Mouse (Mus musculus): ENCODE data around the gene Dagla. TPM values are rescaled to one million over a fixed set of nuclear protein-coding genes. Genes with fewer than 3 reads are reported as not detected.

Dagla gene
- 9.6 TPM for polyA plus RNA-seq (2012; fragmentation: generic; extraction: Trizol)

DNA sequence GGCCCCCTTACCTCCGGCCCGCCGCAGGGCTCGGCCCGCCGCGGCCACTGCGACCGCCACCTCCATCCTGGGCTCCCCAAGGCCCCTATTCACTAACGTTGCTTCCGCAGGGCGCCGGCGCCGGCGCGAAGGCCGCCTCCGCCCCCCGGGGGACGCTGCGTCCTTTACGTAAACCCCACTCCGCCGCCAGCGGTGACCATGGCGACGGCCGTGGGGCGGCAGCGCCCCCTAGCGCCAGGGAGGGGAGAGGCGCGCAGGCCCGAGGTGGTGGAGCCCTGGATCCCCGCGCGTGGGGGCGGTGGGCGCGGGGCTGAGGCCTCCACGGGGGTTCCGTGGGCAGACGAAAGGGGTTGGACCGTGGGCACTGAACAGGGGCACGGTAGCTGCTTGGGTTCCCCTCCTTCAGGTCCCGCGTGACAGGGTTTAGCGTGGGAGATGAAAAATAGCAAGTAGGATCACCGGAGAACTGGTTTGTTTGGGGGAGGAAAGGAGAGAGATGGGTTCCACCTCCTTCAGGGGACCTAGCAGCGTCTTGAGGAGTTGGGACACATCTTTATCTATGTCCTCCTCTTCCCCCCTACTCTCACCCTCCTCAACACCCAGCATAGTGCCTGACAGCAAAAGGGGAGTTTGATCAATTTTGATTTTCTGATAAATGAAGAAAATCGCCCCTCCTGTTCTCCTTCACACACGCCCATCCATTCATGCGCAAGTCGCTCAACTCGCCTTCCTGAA, at the start of gene Dagla:
Gene Dagla, minus strand, starts transcription at position 68 of the 735 bp plus-strand sequence.
- Histone ChIP-seq H3K4me2 (ENCODE audit: low read depth) (peak within 1 kb of the TSS; percentile 79), H3K79me2 (ENCODE audit: control insufficient read depth, insufficient read depth) (peaks cover 27% of the 10 kb centered on the region), H3K27me3 (ENCODE audit: control insufficient read depth, insufficient read depth, insufficient read length) (no peaks in the 10 kb centered on the region), H3K4me3 (peak within 1 kb of the TSS; percentile 31), H3K36me3 (ENCODE audit: control insufficient read depth, insufficient read depth) (no peaks in the 10 kb centered on the region), H3ac (ENCODE audit: control insufficient read depth, insufficient read length) (peak within 1 kb of the TSS; percentile 43)
- TF ChIP-seq USF1 (IDR thresholded peaks at IDR 0.05; ENCODE audit: low read depth) (no peak), CEBPB (IDR thresholded peaks at IDR 0.05; ENCODE audit: insufficient read depth, poor library complexity, severe bottlenecking) (no peak), MYOG (IDR thresholded peaks at IDR 0.05; ENCODE audit: control insufficient read depth in 1 of 3, insufficient read depth in 1 of 3, insufficient read length in 2 of 3, low read depth in 2 of 3) (peak in 1 of 3 experiments; percentile 11), POLR2A (IDR thresholded peaks at IDR 0.05; ENCODE audit: insufficient read length, low read depth) (peak; percentile 44), TCF12 (IDR thresholded peaks at IDR 0.05; ENCODE audit: insufficient read depth, poor library complexity, severe bottlenecking) (no peak), MAX (IDR thresholded peaks at IDR 0.05; ENCODE audit: low read depth) (no peak)

DNA sequence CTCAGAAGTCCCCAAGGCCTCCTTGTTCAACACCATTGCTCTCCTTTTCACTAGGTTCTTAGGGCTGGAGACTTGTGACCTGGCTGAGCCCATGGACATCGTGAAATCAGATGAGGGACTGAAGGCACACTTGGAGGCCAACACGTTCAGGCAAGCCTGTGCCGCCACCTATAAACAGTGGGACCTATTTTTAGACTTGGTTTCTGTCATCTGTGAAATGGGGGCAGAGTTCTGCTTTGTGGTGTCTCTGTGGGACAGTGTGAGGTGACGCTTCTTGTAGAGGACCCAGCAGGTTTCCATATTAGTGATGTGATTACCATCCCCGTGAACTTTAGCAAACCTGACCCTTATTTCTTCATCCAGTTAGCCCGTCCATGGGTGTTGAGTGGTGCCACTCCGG, 47.5 kb upstream of the Dagla start:
- no peak overlapping the region for H3K4me3 ChIP-seq
- H3K27me3 ChIP-seq (ENCODE audit: control insufficient read depth, insufficient read depth, insufficient read length): peaks cover 32% of the 10 kb centered on the region
- H3K36me3 ChIP-seq (ENCODE audit: control insufficient read depth, insufficient read depth): no peaks in the 10 kb centered on the region
- no peaks in the 10 kb centered on the region for H3K79me2 ChIP-seq (ENCODE audit: control insufficient read depth, insufficient read depth)
- TF ChIP-seq MYOD1 (IDR thresholded peaks at IDR 0.05; ENCODE audit: control insufficient read depth in 1 of 3, insufficient read length in 2 of 3, low read depth in 2 of 3) (no peak), REST (IDR thresholded peaks at IDR 0.05; ENCODE audit: insufficient read depth, insufficient read length) (no peak), MYOG (IDR thresholded peaks at IDR 0.05; ENCODE audit: control insufficient read depth in 1 of 3, insufficient read depth in 1 of 3, insufficient read length in 2 of 3, low read depth in 2 of 3) (no peak), CEBPB (IDR thresholded peaks at IDR 0.05; ENCODE audit: insufficient read depth, poor library complexity, severe bottlenecking) (no peak), POLR2AphosphoS2 (IDR thresholded peaks at IDR 0.05; ENCODE audit: insufficient read length, low read depth) (no peak), TCF3 (IDR thresholded peaks at IDR 0.05; ENCODE audit: insufficient read length, low read depth) (no peak), SRF (IDR thresholded peaks at IDR 0.05; ENCODE audit: control insufficient read depth, insufficient read length, low read depth) (no peak), POLR2A (IDR thresholded peaks at IDR 0.05; ENCODE audit: insufficient read length, low read depth) (no peak), E2F4 (IDR thresholded peaks at IDR 0.05; ENCODE audit: insufficient read depth) (no peak), USF1 (IDR thresholded peaks at IDR 0.05; ENCODE audit: low read depth) (no peak), MAX (IDR thresholded peaks at IDR 0.05; ENCODE audit: low read depth) (no peak), TCF12 (IDR thresholded peaks at IDR 0.05; ENCODE audit: insufficient read depth, poor library complexity, severe bottlenecking) (no peak)
- no peak overlapping the region for H3ac ChIP-seq (ENCODE audit: control insufficient read depth, insufficient read length)
- H3K4me2 ChIP-seq (ENCODE audit: low read depth): no peak overlapping the region

DNA sequence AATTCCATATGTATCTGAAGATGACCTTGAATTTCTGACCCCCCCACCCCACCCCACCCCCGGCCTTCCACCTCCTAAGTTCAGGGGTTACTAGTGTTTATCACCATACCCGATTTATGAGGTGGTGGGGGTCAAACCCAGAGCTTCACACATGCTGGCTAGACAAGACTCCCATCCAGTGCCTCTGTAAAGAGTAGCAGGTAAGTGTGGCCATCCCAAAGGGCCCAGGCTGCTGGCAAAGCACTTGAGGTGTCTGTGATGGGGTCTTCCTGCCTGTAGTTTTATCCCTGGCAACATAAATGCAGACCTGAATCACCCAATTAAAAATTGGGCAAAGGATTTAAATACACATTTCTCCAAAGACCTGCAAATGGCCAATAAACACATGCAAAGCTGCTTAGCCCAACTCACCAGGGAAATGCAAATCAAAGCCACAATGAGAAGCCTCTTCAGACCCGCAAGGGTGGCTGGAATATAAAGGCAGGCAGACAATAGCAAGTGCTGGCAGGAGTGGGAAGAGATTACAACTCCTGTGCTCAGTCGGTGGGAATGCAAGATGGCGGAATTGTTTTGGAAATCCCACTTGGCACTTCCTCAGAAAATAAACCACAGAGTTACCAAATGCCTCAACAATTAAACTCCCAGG, 43.1 kb upstream of the Dagla start:
- TF ChIP-seq POLR2AphosphoS2 (IDR thresholded peaks at IDR 0.05; ENCODE audit: insufficient read length, low read depth): no peak
- TF ChIP-seq SRF (IDR thresholded peaks at IDR 0.05; ENCODE audit: control insufficient read depth, insufficient read length, low read depth): no peak
- TF ChIP-seq TCF12 (IDR thresholded peaks at IDR 0.05; ENCODE audit: insufficient read depth, poor library complexity, severe bottlenecking): no peak
- no peak for TF ChIP-seq CEBPB (IDR thresholded peaks at IDR 0.05; ENCODE audit: insufficient read depth, poor library complexity, severe bottlenecking)
- TF ChIP-seq MYOD1 (IDR thresholded peaks at IDR 0.05; ENCODE audit: control insufficient read depth in 1 of 3, insufficient read length in 2 of 3, low read depth in 2 of 3): no peak
- no peaks in the 10 kb centered on the region for H3K79me2 ChIP-seq (ENCODE audit: control insufficient read depth, insufficient read depth)
- H3K4me3 ChIP-seq: no peak overlapping the region
- H3K36me3 ChIP-seq (ENCODE audit: control insufficient read depth, insufficient read depth): no peaks in the 10 kb centered on the region
- H3K4me2 ChIP-seq (ENCODE audit: low read depth): no peak overlapping the region
- H3K27me3 ChIP-seq (ENCODE audit: control insufficient read depth, insufficient read depth, insufficient read length): peaks cover 46% of the 10 kb centered on the region
- no peak overlapping the region for H3ac ChIP-seq (ENCODE audit: control insufficient read depth, insufficient read length)

DNA sequence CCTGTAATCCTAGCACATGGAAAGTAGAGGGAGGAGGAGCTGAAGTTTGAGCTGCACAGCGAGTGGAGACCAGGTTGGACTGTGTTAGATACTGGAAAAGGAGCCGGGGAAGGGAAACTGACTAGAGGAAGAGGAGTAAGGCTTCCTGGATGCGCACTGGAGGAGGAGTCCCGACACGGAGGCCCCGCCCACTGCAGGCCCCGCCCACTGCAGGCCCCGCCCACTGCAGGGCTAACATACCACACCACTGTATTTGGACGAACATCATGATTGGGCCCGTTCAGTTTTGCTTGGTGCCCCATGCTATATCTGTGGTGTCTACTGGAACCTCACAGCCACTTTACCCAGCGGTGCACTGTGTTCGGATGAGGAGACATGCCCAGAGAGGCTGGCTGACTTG, 41.0 kb upstream of the Dagla start:
- no peaks in the 10 kb centered on the region for H3K36me3 ChIP-seq (ENCODE audit: control insufficient read depth, insufficient read depth)
- peaks cover 41% of the 10 kb centered on the region for H3K27me3 ChIP-seq (ENCODE audit: control insufficient read depth, insufficient read depth, insufficient read length)
- H3K4me2 ChIP-seq (ENCODE audit: low read depth): no peak overlapping the region
- H3K4me3 ChIP-seq: no peak overlapping the region
- no peak for TF ChIP-seq MAX (IDR thresholded peaks at IDR 0.05; ENCODE audit: low read depth)
- TF ChIP-seq MYOG (IDR thresholded peaks at IDR 0.05; ENCODE audit: control insufficient read depth in 1 of 3, insufficient read depth in 1 of 3, insufficient read length in 2 of 3, low read depth in 2 of 3): no peak
- TF ChIP-seq TCF3 (IDR thresholded peaks at IDR 0.05; ENCODE audit: insufficient read length, low read depth): no peak
- TF ChIP-seq POLR2AphosphoS2 (IDR thresholded peaks at IDR 0.05; ENCODE audit: insufficient read length, low read depth): no peak
- TF ChIP-seq CEBPB (IDR thresholded peaks at IDR 0.05; ENCODE audit: insufficient read depth, poor library complexity, severe bottlenecking): no peak
- no peak for TF ChIP-seq MYOD1 (IDR thresholded peaks at IDR 0.05; ENCODE audit: control insufficient read depth in 1 of 3, insufficient read length in 2 of 3, low read depth in 2 of 3)
- no peak for TF ChIP-seq USF1 (IDR thresholded peaks at IDR 0.05; ENCODE audit: low read depth)
- TF ChIP-seq SRF (IDR thresholded peaks at IDR 0.05; ENCODE audit: control insufficient read depth, insufficient read length, low read depth): no peak
- no peak for TF ChIP-seq REST (IDR thresholded peaks at IDR 0.05; ENCODE audit: insufficient read depth, insufficient read length)
- H3ac ChIP-seq (ENCODE audit: control insufficient read depth, insufficient read length): no peak overlapping the region
- no peaks in the 10 kb centered on the region for H3K79me2 ChIP-seq (ENCODE audit: control insufficient read depth, insufficient read depth)
